29 mouse cellular contexts compared by ENCODE assay signal in genomic region chr2:20955996-20956395, GRCm38 (mm10). TPM values are rescaled to one million over a fixed set of nuclear protein-coding genes. Genes with fewer than 3 reads are reported as not detected.
A peak's percentile ranks its signal among the peaks of the same experiment; 100 is the strongest.
DNase-seq lines count a peak whose midpoint lies in the region; ATAC-seq and TF ChIP-seq lines count a peak whose summit lies in the region.
"Had no signal": no experiment of that assay in that cellular context is flagged by ENCODE, and none has a peak within 500 bp of the region (broad histone marks: within the 10 kb centered on the region; RNA-seq: fewer than 3 reads in every experiment).

No protein-coding gene starts in this region.

- WGBS in forebrain, embryonic 15.5 days, result 23% methylated on average over 6 of the region's 6 CpGs
- WGBS in forebrain, postnatal 0 days, result 15% methylated on average over 6 of the region's 6 CpGs

- TF ChIP-seq CTCF in forebrain, postnatal 0 days (IDR thresholded peaks at IDR 0.05; ENCODE audit: low read depth), result no peak
- no peak for TF ChIP-seq CTCF in layer of hippocampus, adult 2 months (conservative IDR thresholded peaks at IDR 0.05)
- no peak for TF ChIP-seq CTCF in brain, embryonic 14.5 days (IDR thresholded peaks at IDR 0.05; ENCODE audit: borderline replicate concordance, extremely low read depth, insufficient read depth, insufficient read length)

- H3K9me3 ChIP-seq in forebrain, embryonic 15.5 days, result no peaks in the 10 kb centered on the region
- H3K9me3 ChIP-seq in forebrain, postnatal 0 days (ENCODE audit: low read length), result no peaks in the 10 kb centered on the region
- H3K9me3 ChIP-seq: kidney, embryonic 15.5 days; liver, embryonic 12.5 days; megakaryocyte, embryonic 14.5 days; stomach, embryonic 15.5 days had no signal

- peaks cover 49% of the 10 kb centered on the region for H3K4me1 ChIP-seq in forebrain, embryonic 15.5 days
- H3K4me1 ChIP-seq in forebrain, postnatal 0 days (ENCODE audit: insufficient read depth), result peaks cover 13% of the 10 kb centered on the region; the same call in 1 of the 2 replicates

- H3K4me2 ChIP-seq in forebrain, embryonic 15.5 days (replicated peaks), result no peak overlapping the region
- H3K4me2 ChIP-seq in forebrain, postnatal 0 days (ENCODE audit: low read depth), result no peak overlapping the region
- H3K4me2 ChIP-seq: heart, embryonic 11.5 days; hindbrain, embryonic 14.5 days; kidney, embryonic 15.5 days; liver, embryonic 12.5 days; stomach, embryonic 15.5 days had no signal

- H3K27ac ChIP-seq in forebrain, embryonic 15.5 days (replicated peaks), result peak overlapping the region; percentile 39
- H3K27ac ChIP-seq in forebrain, postnatal 0 days (ENCODE audit: low read depth, low read length), result no peak overlapping the region
- H3K27ac ChIP-seq in layer of hippocampus, adult 2 months, result peak overlapping the region; percentile 19; the same call in 1 of the 2 replicates
- H3K27ac ChIP-seq: hindbrain, embryonic 14.5 days; kidney, embryonic 15.5 days; liver, embryonic 12.5 days; stomach, embryonic 15.5 days had no signal

- no peaks in the 10 kb centered on the region for H3K36me3 ChIP-seq in forebrain, embryonic 15.5 days
- no peaks in the 10 kb centered on the region for H3K36me3 ChIP-seq in forebrain, postnatal 0 days (ENCODE audit: insufficient read depth)
- H3K36me3 ChIP-seq: kidney, embryonic 15.5 days; stomach, embryonic 15.5 days had no signal

- ATAC-seq in forebrain, embryonic 15.5 days (replicated peaks), result no peak
- ATAC-seq in forebrain, postnatal 0 days, result no peak
- ATAC-seq: activated CD4-positive, CD25-positive, alpha-beta regulatory T cell, adult 4 months; forebrain, embryonic 14.5 days; liver, embryonic 12.5 days; liver, postnatal 0 days; lung, postnatal 0 days had no signal

- no peak for DNase-seq in forebrain, postnatal 0 days
- DNase-seq in layer of hippocampus, adult 2 months (ENCODE audit: low spot score in 2 of 2), result no peak
- DNase-seq in layer of hippocampus, postnatal 25 days (ENCODE audit: extremely low spot score in 1 of 2, low spot score in 1 of 2), result no peak
- DNase-seq in MN1 (ENCODE audit: low spot score), result peak; percentile 69
- DNase-seq in brain, embryonic 14.5 days (ENCODE audit: low read depth), result peak; percentile 46
- DNase-seq: adrenal gland, adult 2 months; adrenal gland, postnatal 36 days; B cell, adult 2 months; cerebellum, postnatal 10 days; gastrocnemius, postnatal 14 days; heart, postnatal 10 days; kidney, adult 18-20 months; kidney, postnatal 25 days; layer of hippocampus, postnatal 36 days; left cerebral cortex, postnatal 4 days; liver, postnatal 0 days; lung, postnatal 4 days; right cerebral cortex, postnatal 25 days had no signal

- no peak overlapping the region for H3K4me3 ChIP-seq in forebrain, embryonic 15.5 days
- no peak overlapping the region for H3K4me3 ChIP-seq in forebrain, postnatal 0 days (ENCODE audit: low read depth, low read length)
- H3K4me3 ChIP-seq in layer of hippocampus, adult 2 months, result no peak overlapping the region
- H3K4me3 ChIP-seq: erythroblast, embryonic 14.5 days; kidney, embryonic 15.5 days; liver, embryonic 12.5 days; megakaryocyte, embryonic 14.5 days; stomach, embryonic 15.5 days had no signal

- TF ChIP-seq POLR2A in brain, embryonic 14.5 days (IDR thresholded peaks at IDR 0.05; ENCODE audit: borderline replicate concordance, extremely low read depth, insufficient read depth, insufficient read length, poor library complexity, severe bottlenecking), result no peak

- no peaks in the 10 kb centered on the region for H3K27me3 ChIP-seq in forebrain, embryonic 15.5 days
- H3K27me3 ChIP-seq in forebrain, postnatal 0 days (ENCODE audit: insufficient read depth, low read length), result no peaks in the 10 kb centered on the region
- H3K27me3 ChIP-seq: kidney, embryonic 15.5 days; liver, embryonic 12.5 days; megakaryocyte, embryonic 14.5 days; stomach, embryonic 15.5 days had no signal

- H3K9ac ChIP-seq in forebrain, embryonic 15.5 days (replicated peaks), result no peak overlapping the region
- H3K9ac ChIP-seq in forebrain, postnatal 0 days, result no peak overlapping the region
- H3K9ac ChIP-seq: hindbrain, embryonic 14.5 days; kidney, embryonic 15.5 days; liver, embryonic 12.5 days; liver, postnatal 0 days; stomach, embryonic 15.5 days had no signal

RNA-seq across cellular contexts. Expression of gene Arhgap21, which starts 12.7 kb away (rescaled TPM):
- polyA plus RNA-seq in forebrain, embryonic 15.5 days (2015; fragmentation: Nextera tagmentation; extraction: Ambion mirVana), result 41.5 and 42.3 TPM in 2 replicates
- total RNA-seq in forebrain, postnatal 0 days (2014; rRNA removed), result 94.7 and 99.1 TPM in 2 replicates
- polyA plus RNA-seq in forebrain, postnatal 0 days (2015; fragmentation: Nextera tagmentation; extraction: Ambion mirVana), result 18.2 and 24.9 TPM in 2 replicates
- 100 to 1,000 TPM; 358 to 386 TPM for total RNA-seq in layer of hippocampus, adult 2 months (2021)
- total RNA-seq in layer of hippocampus, postnatal 25 days (2021), result 100 to 1,000 TPM; 295 to 351 TPM
- polyA plus RNA-seq in brain, embryonic 14.5 days (2012; rRNA removed), result 62.6 and 107 TPM in 2 replicates

Comparison
In these comparisons a context has a peak if more than half of its experiments do, and no peak if none do; other contexts are left out.
1. DNase-seq: peak in MN1 (single experiment) and brain, embryonic 14.5 days (single experiment); none in forebrain, postnatal 0 days (single experiment), layer of hippocampus, adult 2 months (0 of 2) and layer of hippocampus, postnatal 25 days (0 of 2).